Mouse (Mus musculus) embryonic facial prominence, embryonic 11.5 days (tissue): Measurements from ENCODE around the gene Map4k2. TPM values are rescaled to one million over a fixed set of nuclear protein-coding genes. Genes with fewer than 3 reads are reported as not detected.

ENCODE experiments used
- ATAC-seq: fragments of 200-750 bp; cut with Nextera tagmentation; replicated peaks from 2 replicates; pipeline ENCODE4 v1.8.0; 2017; ENCODE audit warnings: low read depth; ENCODE audit not compliant: insufficient number of reproducible peaks, low FRiP score, low TSS enrichment
- DNase-seq: peaks from one replicate; pipeline ENCODE4 v3.0.0-alpha.2; 2015; ENCODE audit warnings: low spot score
- H3K27ac ChIP-seq: fragments of 300-500 bp; sonication (generic); replicated peaks from 2 replicates; pipeline ENCODE4 v1.5.1; 2014; ENCODE audit warnings: mild to moderate bottlenecking, low read depth, low read length, control low read depth
- H3K27me3 ChIP-seq: fragments of 300-500 bp; sonication (generic); 2 replicates; pipeline ENCODE4 v1.6.1; 2014; ENCODE audit warnings: mild to moderate bottlenecking, low read length, moderate library complexity, mixed read lengths; ENCODE audit not compliant: control insufficient read depth, insufficient read depth
- H3K36me3 ChIP-seq: fragments of 300-500 bp; sonication (generic); replicated peaks from 2 replicates; pipeline ENCODE4 v1.6.1; 2014; ENCODE audit warnings: low read depth, mild to moderate bottlenecking, low read length, moderate library complexity, mixed read lengths; ENCODE audit not compliant: control insufficient read depth, insufficient read depth
- H3K4me1 ChIP-seq: fragments of 300-500 bp; sonication (generic); 2 replicates; pipeline ENCODE4 v1.6.1; 2014; ENCODE audit warnings: low read length, mixed read lengths; ENCODE audit not compliant: control insufficient read depth, insufficient read depth
- H3K4me2 ChIP-seq: fragments of 300-500 bp; sonication (generic); 2 replicates; pipeline ENCODE4 v1.6.1; 2014; ENCODE audit warnings: low read depth, mild to moderate bottlenecking, control low read depth, low read length, moderate library complexity
- H3K4me3 ChIP-seq: fragments of 300-500 bp; sonication (generic); 2 replicates; pipeline ENCODE4 v1.5.1; 2014; ENCODE audit warnings: low read depth, low read length, control low read depth
- H3K9ac ChIP-seq: fragments of 300-500 bp; sonication (generic); replicated peaks from 2 replicates; pipeline ENCODE4 v1.6.1; 2014; ENCODE audit warnings: mild to moderate bottlenecking, control low read depth, low read length
- H3K9me3 ChIP-seq: fragments of 300-500 bp; sonication (generic); replicated peaks from 2 replicates; pipeline ENCODE4 v1.6.1; 2016; ENCODE audit warnings: mild to moderate bottlenecking, low read length, inconsistent platforms, mixed read lengths; ENCODE audit not compliant: control insufficient read depth
- WGBS: fragments of 180-500 bp; shearing (Covaris S2); extraction: QIAGEN DNeasy Blood & Tissue Kit; methylation state at CpG from one replicate; pipeline ENCODE4 v1.1.7; 2014; 5-methylcytosine and 5-hydroxymethylcytosine counted together
- polyA plus RNA-seq: library from polyadenylated mRNA; unstranded; fragments of >200 nt; fragmentation: Nextera tagmentation; extraction: Ambion mirVana; gene quantifications from 2 replicates; pipeline ENCODE4 v1.2.1, GENCODE M21; 2014

The Map4k2 gene
- polyA plus RNA-seq, 1 experiment from 2014 or later: 5.6 TPM

DNA sequence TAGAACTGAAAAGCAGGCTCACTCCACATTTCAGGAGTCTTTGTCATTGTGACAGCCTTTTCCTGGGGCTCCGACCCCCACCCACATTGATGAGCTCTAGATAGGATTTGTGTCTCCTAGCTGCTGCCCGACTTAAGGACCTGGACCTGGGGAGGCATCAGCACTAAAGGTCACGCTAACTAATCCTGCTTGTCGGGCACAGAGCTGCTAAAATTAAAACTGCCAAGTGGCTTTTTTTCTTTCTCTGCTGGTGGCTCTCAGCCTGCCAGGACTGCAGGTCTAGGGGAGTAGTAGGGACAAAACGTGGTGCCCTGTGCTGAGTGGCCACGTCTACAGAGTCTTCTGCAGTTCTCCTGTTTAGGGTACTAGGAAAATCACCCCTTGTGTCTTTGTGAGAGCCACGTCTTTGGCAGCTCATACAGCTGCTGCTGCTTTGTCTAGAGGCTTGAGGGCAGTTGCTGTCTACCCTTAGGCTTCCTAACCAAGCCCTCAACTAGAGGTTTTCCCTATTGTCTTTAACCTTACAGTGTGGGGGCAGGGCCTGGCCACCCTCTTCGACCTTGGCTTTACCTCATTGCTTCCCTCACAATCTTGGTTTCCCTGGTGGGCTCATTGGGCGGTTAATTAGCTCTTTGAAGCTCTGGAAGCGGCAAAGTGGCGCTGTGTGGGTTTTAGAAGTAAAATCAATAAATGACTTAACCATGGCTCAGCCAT is 36.5 kb downstream of the Map4k2 start:
- no peak overlapping the region for H3K4me2 ChIP-seq
- no peaks in the 10 kb centered on the region for H3K9me3 ChIP-seq
- ATAC-seq (no peak), DNase-seq (no peak)
- no peak overlapping the region for H3K27ac ChIP-seq
- no peak overlapping the region for H3K4me3 ChIP-seq
- no peaks in the 10 kb centered on the region for H3K27me3 ChIP-seq
- 82% methylated on average over 11 of the region's 11 CpGs for WGBS
- peaks cover 36% of the 10 kb centered on the region for H3K36me3 ChIP-seq
- H3K4me1 ChIP-seq: no peaks in the 10 kb centered on the region
- no peak overlapping the region for H3K9ac ChIP-seq

DNA sequence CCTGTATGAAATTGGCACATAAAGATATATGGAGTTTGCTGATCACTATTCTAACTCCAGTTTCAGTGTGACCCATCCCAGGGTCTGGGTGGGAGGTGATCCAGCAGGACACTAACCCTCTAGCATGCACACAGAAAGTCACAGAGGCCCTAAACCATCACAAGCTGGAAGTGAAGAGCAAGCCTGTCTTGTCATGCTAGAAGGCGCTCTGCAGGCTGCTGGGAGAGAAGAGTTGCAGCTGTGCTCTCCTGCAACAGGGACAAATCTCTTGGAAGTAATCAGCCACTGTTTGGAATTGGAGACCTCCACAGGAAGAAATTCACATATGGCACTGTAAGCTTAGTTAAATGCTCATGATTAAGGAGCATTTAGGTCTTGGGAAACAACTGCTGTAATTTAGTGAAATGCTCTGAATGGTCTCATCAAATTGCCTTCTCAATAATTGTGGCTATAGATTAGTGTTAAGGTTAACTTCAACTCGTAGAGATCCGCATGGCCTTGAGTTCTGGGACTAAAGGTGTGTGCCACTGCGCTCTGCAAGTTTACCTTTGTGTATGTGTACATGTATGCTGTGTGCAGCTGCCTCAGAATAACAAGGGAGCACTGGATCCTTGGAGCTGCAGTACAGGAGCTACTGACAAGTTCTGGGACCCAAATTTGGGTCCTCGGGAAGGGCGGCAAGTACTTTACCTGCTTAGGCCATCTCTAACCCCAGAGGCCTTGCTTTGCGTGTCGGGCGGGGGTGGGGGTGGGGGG is 39.7 kb downstream of the Map4k2 start:
- Histone ChIP-seq H3K27me3 (no peaks in the 10 kb centered on the region), H3K4me3 (no peak overlapping the region), H3K9ac (no peak overlapping the region), H3K4me1 (peaks cover 3% of the 10 kb centered on the region), H3K4me2 (no peak overlapping the region), H3K9me3 (no peaks in the 10 kb centered on the region), H3K27ac (no peak overlapping the region), H3K36me3 (peaks cover 18% of the 10 kb centered on the region)
- WGBS: 86% methylated on average over 9 of the region's 9 CpGs
- DNase-seq: no peak
- ATAC-seq: no peak

DNA sequence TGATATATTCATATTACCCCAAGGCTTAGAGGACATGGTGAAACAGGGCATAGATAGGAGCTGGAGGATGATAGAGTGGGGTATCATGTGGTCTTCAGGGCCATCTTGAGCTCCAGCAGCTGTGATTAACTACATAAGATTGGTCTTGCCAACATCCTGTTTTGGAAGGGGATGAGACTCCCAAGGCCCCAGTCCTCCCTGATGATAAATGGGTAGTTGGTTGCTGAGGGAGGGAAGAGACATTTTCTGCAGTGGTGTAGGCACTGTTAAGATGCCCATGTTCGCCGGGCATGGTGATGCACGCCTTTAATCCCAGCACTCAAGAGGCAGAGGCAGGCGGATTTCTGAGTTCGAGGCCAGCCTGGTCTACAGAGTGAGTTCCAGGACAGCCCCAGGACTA is 40.3 kb downstream of the Map4k2 start:
- ATAC-seq (no peak), DNase-seq (no peak)
- Histone ChIP-seq H3K4me3 (no peak overlapping the region), H3K4me2 (no peak overlapping the region), H3K36me3 (peaks cover 12% of the 10 kb centered on the region), H3K9ac (no peak overlapping the region), H3K4me1 (peaks cover 3% of the 10 kb centered on the region), H3K27me3 (no peaks in the 10 kb centered on the region), H3K27ac (no peak overlapping the region), H3K9me3 (no peaks in the 10 kb centered on the region)
- WGBS: 90% methylated on average over 5 of the region's 5 CpGs

DNA sequence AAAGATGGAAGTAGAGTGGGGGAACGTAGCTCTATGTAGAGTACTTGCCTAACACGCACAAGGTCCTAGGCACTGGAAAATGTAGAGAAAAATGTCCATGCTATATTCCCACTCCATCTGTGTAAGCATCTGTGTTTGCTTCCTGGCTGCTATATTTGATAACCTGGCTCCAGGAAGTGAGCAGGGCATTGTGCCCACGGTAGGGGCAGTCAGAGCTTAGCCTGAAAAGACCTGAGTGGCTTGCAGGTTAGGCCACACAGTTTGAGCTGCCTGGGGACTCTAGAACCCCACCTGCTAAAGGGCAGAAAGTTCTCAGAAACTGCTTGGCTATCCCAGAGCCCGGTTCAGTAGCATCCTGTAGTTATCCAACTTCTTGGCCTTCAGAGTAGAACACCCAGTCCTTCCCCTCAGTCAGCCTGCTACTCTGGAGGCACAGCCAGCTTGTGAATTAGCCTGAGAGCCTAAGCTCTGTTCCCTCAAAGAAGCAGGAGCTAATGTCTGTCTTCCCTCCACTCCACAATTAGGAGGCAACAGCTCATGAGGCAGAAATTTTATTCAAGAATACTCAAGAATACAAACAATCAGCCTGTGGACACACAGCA is 41.5 kb downstream of the Map4k2 start:
- no peaks in the 10 kb centered on the region for H3K9me3 ChIP-seq
- H3K9ac ChIP-seq: no peak overlapping the region
- 86% methylated on average over 4 of the region's 4 CpGs for WGBS
- H3K36me3 ChIP-seq: peaks cover 6% of the 10 kb centered on the region
- ATAC-seq: no peak
- peaks cover 3% of the 10 kb centered on the region for H3K4me1 ChIP-seq
- H3K27me3 ChIP-seq: no peaks in the 10 kb centered on the region
- H3K27ac ChIP-seq: no peak overlapping the region
- H3K4me2 ChIP-seq: no peak overlapping the region
- H3K4me3 ChIP-seq: no peak overlapping the region
- no peak for DNase-seq

DNA sequence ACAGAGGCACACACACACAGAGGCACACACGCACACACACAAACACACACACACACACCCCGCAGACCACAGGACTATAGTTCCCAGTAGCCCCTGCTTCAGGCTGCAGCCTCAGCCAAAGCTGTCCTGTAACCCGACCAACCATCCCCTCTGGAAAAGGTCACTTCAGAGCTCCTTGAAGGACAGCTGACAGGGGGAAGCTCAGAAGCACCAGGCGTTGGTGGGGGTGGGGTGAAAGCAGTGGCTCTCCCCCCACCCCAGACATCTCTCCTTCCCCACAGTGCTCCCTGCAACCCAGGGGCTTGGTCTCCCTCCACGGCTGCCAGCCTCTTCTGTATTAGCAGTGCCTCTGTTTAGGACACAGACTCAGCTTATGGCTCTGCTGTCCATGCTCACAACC is 42.5 kb downstream of the Map4k2 start:
- H3K9me3 ChIP-seq: no peaks in the 10 kb centered on the region
- ATAC-seq (no peak), DNase-seq (no peak)
- no peak overlapping the region for H3K4me2 ChIP-seq
- no peak overlapping the region for H3K27ac ChIP-seq
- WGBS: 48% methylated on average over 5 of the region's 5 CpGs
- no peak overlapping the region for H3K4me3 ChIP-seq
- H3K4me1 ChIP-seq: peaks cover 3% of the 10 kb centered on the region
- no peak overlapping the region for H3K9ac ChIP-seq
- H3K36me3 ChIP-seq: no peaks in the 10 kb centered on the region
- no peaks in the 10 kb centered on the region for H3K27me3 ChIP-seq

DNA sequence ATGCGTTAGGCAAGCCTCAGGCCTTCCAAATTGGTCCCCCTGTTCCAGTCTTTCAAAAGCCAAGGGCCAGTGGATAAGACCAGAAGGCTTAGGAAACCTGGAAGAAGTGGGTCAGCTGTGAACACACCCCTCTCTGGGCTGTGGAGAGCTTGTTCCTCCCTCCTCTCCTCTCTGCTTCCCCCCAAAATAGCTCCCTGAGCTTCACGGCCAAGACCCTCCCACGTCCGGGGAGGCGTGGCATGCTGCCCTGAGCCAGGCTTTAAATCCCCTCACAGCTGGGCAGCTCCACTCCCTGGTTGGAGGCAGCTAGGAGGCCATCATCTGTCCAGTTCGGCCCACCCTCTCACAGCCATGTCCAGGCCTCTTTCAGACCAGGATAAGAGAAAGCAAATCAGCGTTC is 43.2 kb downstream of the Map4k2 start, which contains the start of gene Pygm:
Pygm (plus strand) TSS at position 272 of the 400 bp plus-strand sequence.
- no peak for ATAC-seq
- WGBS: 15% methylated on average over 7 of the region's 7 CpGs
- Histone ChIP-seq H3K27me3 (no peaks in the 10 kb centered on the region), H3K4me1 (peaks cover 3% of the 10 kb centered on the region), H3K4me2 (no peak within 1 kb of the TSS), H3K9me3 (no peaks in the 10 kb centered on the region), H3K27ac (no peak within 1 kb of the TSS), H3K36me3 (no peaks in the 10 kb centered on the region), H3K9ac (0 out of 2 replicates have a peak within 1 kb of the TSS, but pooled peaks have one; percentile 22), H3K4me3 (no peak within 1 kb of the TSS)
- DNase-seq: peak; percentile 50

DNA sequence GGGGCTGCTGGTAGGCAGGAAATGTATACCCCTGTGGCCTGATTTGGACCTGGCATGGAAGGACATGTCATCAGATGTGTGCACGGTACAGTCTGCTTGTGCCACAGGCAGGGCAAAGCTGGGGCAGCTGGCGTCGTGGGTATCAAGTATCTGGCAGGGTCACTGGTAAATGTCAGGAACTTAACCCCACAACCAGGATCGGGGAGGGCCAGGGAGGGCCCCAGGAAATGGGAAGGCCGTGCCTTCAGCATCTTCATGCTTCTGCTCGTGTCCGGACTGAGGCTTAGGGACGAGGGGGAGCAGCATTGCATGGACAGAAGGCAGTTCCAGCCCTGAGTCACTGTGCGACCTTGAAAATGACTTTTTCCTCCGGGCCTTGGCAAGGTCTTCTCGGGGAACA is 44.0 kb downstream of the Map4k2 start:
- DNase-seq (no peak), ATAC-seq (no peak)
- Histone ChIP-seq H3K4me3 (no peak overlapping the region), H3K36me3 (no peaks in the 10 kb centered on the region), H3K9ac (no peak overlapping the region), H3K9me3 (no peaks in the 10 kb centered on the region), H3K4me2 (no peak overlapping the region), H3K4me1 (peaks cover 7% of the 10 kb centered on the region), H3K27me3 (no peaks in the 10 kb centered on the region), H3K27ac (no peak overlapping the region)
- 61% methylated on average over 11 of the region's 11 CpGs for WGBS

DNA sequence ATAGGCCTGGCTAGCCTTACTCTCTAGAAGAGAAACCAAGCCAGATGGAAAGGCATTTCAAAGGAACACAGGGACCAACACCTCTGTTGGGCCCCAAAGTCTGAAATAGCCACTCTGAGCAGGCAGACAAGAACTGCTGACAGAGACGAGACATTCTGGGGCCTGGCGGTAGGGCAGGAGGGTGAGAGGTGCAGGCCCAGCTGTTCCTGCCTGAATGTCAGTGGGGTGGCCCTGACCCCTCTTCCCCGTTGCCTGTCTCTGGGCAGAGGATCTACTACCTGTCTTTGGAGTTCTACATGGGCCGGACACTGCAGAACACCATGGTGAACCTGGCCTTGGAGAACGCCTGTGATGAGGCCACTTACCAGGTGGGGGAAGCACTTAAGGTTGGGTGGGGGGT is 44.5 kb downstream of the Map4k2 start:
- Histone ChIP-seq H3K9me3 (no peaks in the 10 kb centered on the region), H3K27me3 (no peaks in the 10 kb centered on the region), H3K9ac (no peak overlapping the region), H3K4me2 (no peak overlapping the region), H3K36me3 (no peaks in the 10 kb centered on the region), H3K4me3 (no peak overlapping the region), H3K4me1 (peaks cover 8% of the 10 kb centered on the region), H3K27ac (no peak overlapping the region)
- no peak for ATAC-seq
- DNase-seq: no peak
- 77% methylated on average over 5 of the region's 5 CpGs for WGBS
